Mouse (Mus musculus): ENCODE measurements around the gene Gm20388.

The Gm20388 gene

GRCm38 (mm10) chr8:120164026-120164425, 253.4 kb downstream of the Gm20388 start:
- in situ Hi-C loops (cut with MboI), result no loop called here

DNA sequence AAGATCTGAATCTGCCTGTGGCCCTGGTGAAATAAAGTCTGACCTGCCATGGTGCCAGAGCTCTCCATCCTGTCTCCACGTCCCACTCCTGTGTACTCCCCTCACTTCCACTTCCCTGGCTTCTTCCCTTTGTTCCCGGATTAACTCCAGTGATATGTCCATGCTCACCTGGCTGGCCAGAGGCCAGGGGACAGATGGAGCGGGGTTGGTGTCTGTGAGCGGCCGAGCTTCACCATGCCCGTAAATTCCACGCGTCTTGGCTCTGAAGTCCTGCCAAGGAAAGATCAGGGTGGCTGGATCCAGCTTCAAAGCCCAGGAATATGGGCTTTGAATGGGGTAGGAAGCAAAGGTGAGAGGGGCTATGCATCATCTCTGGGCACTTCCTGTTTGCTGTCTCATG, 256.5 kb downstream of the Gm20388 start:
- in situ Hi-C loops (cut with MboI), result no loop called here

GRCm38 (mm10) chr8:120167821-120168220, 257.2 kb downstream of the Gm20388 start:
- in situ Hi-C loops (cut with MboI), result no loop called here

DNA sequence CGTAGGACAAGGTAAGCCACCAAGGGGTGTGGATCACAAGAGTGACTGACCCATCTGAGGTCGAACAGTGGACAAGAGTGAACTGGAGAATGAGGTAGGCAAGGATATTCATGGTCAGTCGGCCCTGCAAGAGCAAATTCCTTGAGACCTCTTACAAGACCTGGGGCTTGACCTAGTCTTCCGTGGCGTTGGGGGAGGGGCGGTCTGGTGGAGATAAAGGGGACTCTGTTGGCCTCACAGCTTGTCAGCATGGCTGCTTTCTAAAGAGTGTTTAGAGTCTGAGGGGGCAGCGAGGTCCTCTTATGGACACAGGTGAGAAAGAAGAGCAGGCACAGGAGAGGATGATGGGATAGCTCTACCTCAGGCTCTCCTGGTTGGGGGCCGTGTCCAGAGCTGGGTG, 258.5 kb downstream of the Gm20388 start:
- in situ Hi-C loops (cut with MboI), result no loop called here

DNA sequence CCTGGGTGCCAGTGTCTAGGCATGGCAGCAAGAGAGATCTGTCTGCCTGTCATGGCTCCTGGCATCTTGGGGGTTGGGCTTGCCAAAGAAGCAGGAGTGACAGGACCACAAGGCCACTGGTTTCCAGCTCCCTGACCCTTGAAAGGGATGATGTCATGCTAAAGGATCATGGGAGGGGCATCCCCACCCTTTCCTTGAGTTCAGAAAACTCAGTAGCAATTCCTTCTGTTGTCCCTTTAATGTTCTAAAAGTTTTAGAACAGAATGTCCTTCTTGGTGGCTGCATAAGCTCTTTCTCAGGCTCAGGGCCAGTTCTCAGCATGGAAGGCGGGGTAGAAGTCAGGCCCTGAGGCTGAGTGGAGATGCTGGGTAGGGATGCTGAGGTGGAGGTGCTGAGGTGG, 262.6 kb downstream of the Gm20388 start:
- in situ Hi-C loops (cut with MboI), result no loop called here

DNA sequence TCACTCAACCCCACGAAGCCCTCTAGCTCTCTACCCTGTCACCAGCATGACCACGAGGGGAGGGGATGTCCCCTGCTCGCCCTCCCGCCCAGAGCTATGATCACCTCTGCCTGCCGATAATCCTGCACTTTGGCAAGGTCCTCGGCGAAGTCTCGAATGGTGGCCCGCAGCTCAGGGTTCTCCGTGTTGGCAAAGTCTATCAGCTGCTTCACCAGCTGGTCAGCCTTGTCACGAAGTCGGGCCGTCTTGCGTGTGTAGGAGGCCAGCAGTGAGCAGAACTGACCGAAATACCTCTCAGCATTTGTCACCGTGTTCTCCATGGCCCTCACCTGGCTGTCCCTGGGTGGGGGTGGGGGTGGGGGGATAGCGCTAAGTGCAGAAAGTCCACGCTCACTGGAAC, 264.0 kb downstream of the Gm20388 start:
- in situ Hi-C loops (cut with MboI), result no loop called here

GRCm38 (mm10) chr8:120176605-120177004, 266.0 kb downstream of the Gm20388 start:
- in situ Hi-C loops (cut with MboI), result no loop called here

- in situ Hi-C loops (cut with MboI), result no loop called here
Measured at GRCm38 (mm10) chr8:120177318-120178123, 266.9 kb downstream of the Gm20388 start, which contains the start of gene Fam92b. Gene Fam92b (minus strand): TSS chr8:120177466.

DNA sequence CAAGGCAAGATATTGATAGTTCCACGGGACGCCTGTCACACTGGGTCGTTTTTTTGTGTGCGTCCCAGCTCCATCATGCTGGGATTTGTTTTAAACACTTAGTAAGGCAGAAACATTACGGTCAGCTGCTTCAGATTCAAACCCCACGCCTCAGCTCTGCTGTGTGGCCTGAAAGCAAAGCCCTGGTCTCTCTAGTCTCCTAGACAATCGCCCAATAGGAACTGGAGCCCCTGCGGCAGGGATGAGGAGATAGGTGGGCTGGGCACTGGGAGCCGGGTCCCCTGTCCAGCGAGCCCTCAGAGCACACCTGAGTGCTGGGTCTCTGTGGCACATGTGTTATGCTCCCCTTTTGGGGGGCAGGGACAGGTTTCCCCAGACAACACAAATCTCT, 267.5 kb downstream of the Gm20388 start:
- in situ Hi-C loops (cut with MboI), result no loop called here

GRCm38 (mm10) chr8:120179027-120179431, 268.4 kb downstream of the Gm20388 start:
- in situ Hi-C loops (cut with MboI), result no loop called here

DNA sequence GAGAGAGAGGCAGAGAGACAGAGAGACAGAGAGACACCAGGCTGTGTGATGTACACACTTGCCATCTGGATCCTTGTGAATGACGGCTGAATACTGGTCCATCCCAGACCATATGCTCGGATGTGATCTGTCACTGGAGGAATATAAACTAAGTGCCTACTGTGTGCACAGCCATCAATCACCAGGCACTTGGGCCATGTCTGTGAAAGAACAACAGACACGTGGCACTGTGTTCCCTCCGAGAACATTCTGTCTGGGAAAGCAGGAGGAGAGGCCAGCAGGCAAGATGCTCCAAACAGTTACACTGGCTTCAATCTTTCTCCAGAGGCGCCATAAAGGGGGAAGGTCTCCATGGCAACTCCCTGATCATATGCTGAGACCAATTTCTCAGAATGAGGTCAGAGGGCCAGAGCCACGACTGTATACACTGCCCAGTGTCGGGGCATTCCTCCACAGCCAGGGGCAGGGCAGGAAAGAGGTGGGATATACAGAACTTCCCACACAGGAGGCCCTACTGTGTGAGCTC, 269.9 kb downstream of the Gm20388 start:
- in situ Hi-C loops (cut with MboI), result no loop called here

GRCm38 (mm10) chr8:120181274-120181673, 270.6 kb downstream of the Gm20388 start:
- in situ Hi-C loops (cut with MboI), result no loop called here

DNA sequence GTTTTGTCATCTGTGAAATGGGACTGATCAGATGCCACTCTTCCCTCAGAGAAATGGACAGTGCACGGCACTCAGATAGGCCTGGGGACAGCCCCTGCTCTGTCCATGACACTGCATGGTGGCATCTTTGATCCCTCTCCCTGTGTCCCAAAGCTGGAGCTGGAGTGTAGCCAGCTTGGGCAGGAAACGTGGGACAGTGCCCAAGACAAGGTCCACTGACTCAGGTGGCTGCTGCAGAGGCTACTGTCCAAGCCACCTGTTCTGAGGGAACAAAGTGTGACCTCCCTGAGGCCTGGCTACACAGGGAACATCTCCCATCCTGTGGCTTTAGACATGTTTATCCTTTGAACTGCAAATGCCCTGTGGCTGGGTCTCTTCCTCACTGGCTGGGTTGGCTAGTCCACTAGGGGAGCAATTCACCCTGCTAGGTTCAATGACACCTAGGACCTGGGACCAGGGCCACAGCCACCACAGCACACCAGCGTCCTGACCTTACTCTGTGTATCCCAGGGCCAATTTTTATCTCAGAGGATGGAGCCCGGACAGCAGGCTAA, 271.3 kb downstream of the Gm20388 start:
- in situ Hi-C loops (cut with MboI), result no loop called here

GRCm38 (mm10) chr8:120184366-120184765, 273.7 kb downstream of the Gm20388 start:
- in situ Hi-C loops (cut with MboI), result no loop called here

- in situ Hi-C loops (cut with MboI), result no loop called here
Measured at GRCm38 (mm10) chr8:120184850-120185792, 274.5 kb downstream of the Gm20388 start.

DNA sequence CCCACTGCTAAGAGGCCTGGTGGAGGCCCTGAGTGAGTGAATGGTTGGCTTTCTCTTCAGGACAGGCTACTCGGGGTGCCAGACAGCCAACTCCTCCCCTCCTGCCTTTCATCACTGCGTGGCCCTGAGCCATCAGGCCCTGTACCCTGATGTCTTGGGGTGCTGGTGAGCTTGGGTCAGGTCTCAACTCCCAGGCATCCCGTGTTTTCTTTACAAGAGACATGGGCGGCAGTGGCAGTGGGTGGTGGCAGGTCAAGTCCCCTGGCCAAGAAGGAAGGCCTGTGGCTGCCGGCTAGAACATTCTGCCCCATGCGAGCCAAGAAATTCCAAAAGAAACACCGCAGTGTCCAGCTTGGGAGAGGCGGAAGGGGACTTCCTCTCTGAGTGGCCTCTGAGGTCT, 275.8 kb downstream of the Gm20388 start:
- in situ Hi-C loops (cut with MboI), result no loop called here

DNA sequence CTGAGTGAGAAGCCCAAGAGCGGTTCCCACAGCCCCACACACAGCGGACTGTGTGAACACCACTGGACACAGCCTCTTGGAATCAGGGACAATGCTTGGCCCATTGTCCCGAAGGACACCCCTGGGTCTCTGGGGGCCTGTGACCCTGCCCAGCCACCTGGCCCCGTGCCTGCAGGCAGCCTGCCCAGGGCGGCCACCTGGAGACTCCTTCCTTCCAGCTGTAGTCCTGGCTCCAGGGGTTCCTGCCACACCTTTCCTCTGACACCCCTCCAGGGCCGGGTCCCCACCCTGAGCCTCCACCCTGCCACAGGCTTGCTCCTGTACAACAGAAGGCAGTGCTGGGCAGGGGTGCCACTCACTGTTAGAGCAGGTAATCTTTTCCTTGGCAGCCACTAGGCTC, 277.9 kb downstream of the Gm20388 start:
- in situ Hi-C loops (cut with MboI), result no loop called here

GRCm38 (mm10) chr8:120189440-120189839, 278.8 kb downstream of the Gm20388 start:
- in situ Hi-C loops (cut with MboI), result no loop called here

GRCm38 (mm10) chr8:120190107-120190809, 279.6 kb downstream of the Gm20388 start:
- in situ Hi-C loops (cut with MboI), result no loop called here

DNA sequence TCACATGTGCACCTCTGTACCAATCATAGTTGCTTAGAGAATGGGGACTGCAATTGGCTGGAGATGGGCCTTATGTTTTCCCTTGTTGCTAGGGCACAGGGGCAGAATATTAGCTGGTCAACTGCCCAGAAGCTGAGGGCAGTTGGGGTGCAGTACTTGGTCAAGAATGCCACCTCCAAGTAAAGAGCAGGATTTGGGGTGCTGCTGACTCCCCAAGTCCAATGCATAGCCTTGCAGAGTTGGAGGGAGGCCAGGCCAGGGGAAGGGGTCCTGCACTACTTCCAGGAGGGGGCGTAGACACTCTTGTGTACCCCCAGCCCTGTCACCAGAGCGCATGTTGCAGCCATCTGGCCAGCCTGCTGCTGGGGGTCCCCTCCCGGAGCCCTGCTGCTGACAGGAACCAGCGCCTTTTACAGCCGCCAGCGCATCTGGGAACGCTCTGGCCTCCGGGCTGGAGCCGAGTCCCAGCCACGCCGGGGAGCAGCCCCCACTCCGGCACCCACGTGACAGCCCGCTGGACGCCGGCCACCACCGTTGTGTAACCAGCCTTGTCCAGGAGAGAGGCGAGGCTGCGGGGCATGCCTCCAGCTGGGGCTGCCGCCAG, 280.3 kb downstream of the Gm20388 start:
- in situ Hi-C loops (cut with MboI), result no loop called here

DNA sequence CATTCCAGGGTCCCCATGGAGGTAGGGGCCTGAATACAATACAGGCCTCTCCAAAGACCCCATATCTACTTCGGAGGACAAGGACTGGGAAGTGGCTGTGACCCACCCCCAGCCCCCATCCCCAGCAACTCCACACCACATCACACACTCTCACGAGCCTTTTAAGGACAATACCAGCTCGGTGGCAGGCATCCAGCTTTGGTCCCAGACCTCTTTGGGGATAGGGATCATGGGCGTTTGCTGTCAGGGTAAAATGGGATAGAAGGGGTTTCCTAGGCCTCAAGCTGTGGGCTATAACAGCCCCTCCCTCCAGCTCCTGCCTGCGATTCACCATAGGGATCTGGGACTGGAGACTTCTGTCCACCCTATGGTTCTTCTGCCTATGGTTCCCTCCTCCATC, 281.0 kb downstream of the Gm20388 start:
- in situ Hi-C loops (cut with MboI), result no loop called here
